Mouse (Mus musculus) liver, postnatal 0 days (tissue): Measurements from ENCODE around the gene Vcl.

ENCODE experiments used
- CTCF ChIP-seq: sonication (generic); IDR thresholded peaks from 2 replicates; pipeline ENCODE4 v1.5.1; 2016; ENCODE audit warnings: antibody characterized with exemption, low read depth
- EP300 ChIP-seq: IDR thresholded peaks from 2 replicates; pipeline ENCODE4 v1.6.1; 2016; ENCODE audit warnings: antibody characterized with exemption, low read depth, mild to moderate bottlenecking

DNA sequence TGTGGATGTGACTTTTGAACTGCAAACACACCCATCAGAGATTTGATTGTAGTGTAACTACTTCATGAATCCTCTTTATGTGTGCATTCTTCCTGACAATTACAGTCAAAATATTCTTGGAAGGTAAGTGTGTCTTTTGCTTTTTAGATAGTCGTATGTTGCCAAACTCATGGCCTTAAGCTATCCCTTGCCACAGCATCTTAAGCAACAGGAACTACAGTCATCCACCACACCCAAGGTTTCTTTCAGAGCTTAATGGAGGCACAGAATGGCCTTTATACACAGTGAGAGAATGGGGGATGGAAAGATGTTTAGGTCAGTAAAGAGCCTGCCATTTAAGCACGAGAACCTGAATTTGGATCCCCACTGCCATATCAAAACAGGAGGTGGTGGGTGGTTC is 118.6 kb downstream of the Vcl start:
- TF ChIP-seq CTCF (no peak), EP300 (no peak)
